Mouse (Mus musculus): ENCODE data around the gene Ilk.

DNA sequence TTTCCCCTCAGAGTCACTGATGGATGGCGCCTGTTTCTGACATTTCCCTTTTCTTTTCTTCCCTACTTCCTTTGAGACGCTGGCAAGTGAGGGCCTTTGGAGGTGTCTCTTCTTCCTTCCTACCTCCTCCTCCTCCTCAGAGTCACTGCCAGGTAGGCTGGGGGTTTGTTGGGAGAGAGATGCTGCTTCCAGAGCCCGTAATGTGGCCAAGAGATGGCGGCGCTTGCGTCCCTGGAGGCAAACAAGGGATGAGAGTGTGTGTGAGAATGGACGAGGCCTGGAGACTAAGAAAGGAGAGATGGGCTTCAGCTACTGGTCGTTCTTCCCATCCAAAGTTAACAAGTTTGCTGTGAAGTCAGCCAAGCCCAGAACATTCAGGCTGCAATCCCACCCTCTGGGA is 1.6 kb upstream of the Ilk start:
- TF ChIP-seq POLR2A (IDR thresholded peaks at IDR 0.05; ENCODE audit: control insufficient read depth, extremely low read depth, insufficient read depth, low read length, poor library complexity) (no peak), CTCF (IDR thresholded peaks at IDR 0.05; ENCODE audit: borderline replicate concordance, control insufficient read depth, extremely low read depth, insufficient read depth, low read length, poor library complexity) (no peak)
